Mouse (Mus musculus) hindbrain, embryonic 10.5 days (tissue): ENCODE results near the gene Krt17. TPM values are rescaled to one million over a fixed set of nuclear protein-coding genes. Genes with fewer than 3 reads are reported as not detected.
"Not testable (repeated sequence)": the region's sequence is repeated elsewhere in the genome, so short reads cannot be mapped to it uniquely, and the experiment has no call there.

ENCODE experiments used
- DNase-seq: peaks from one replicate; pipeline ENCODE4 v3.0.0-alpha.2; 2017; ENCODE audit warnings: low spot score
- H3K27ac ChIP-seq: fragments of 300-500 bp; sonication (generic); 2 replicates; pipeline ENCODE4 v1.5.1; 2016; ENCODE audit warnings: mild to moderate bottlenecking, moderate library complexity
- H3K27me3 ChIP-seq: fragments of 300-500 bp; sonication (generic); 2 replicates; pipeline ENCODE4 v1.6.1; 2016; ENCODE audit warnings: mild to moderate bottlenecking; ENCODE audit not compliant: poor library complexity, insufficient read depth, severe bottlenecking
- H3K36me3 ChIP-seq: fragments of 300-500 bp; sonication (generic); 2 replicates; pipeline ENCODE4 v1.6.1; 2016; ENCODE audit warnings: mild to moderate bottlenecking, moderate library complexity
- H3K4me1 ChIP-seq: fragments of 300-500 bp; sonication (generic); replicated peaks from 2 replicates; pipeline ENCODE4 v1.6.1; 2016; ENCODE audit warnings: mild to moderate bottlenecking
- H3K4me3 ChIP-seq: fragments of 300-500 bp; sonication (generic); 2 replicates; pipeline ENCODE4 v1.5.1; 2016; ENCODE audit warnings: mild to moderate bottlenecking, moderate library complexity
- H3K9me3 ChIP-seq: fragments of 300-500 bp; sonication (generic); 2 replicates; pipeline ENCODE4 v1.6.1; 2016; ENCODE audit warnings: mild to moderate bottlenecking, moderate library complexity
- WGBS: fragments of 180-500 bp; shearing (Covaris S2); methylation state at CpG from one replicate; pipeline ENCODE4 v1.1.7; 2016; 5-methylcytosine and 5-hydroxymethylcytosine counted together
- polyA plus RNA-seq: library from polyadenylated mRNA; unstranded; fragments of >200 nt; fragmentation: Nextera tagmentation; extraction: Ambion mirVana; gene quantifications from 2 replicates; pipeline ENCODE4 v1.2.1, GENCODE M21; 2016

The Krt17 gene
- polyA plus RNA-seq, 1 experiment from 2014 or later = 0.16 TPM

DNA sequence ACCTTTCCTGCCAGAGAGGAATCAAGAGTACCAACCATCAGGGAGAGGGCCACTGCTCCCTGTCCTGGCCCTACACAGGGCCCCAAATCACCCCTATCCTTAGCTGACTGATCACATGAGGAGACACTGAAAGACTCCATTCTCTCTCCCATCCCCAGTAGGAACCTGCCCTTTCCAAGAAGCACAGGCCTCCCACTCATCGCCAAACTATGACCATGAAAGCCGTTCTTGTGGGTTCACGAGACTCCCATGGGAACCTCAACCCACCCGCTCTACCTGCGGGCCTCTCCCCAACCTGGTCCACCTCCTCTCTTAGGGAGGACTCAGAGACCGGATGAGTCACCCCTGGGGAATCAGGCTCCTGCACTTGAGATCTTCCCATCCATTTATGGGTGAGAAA lies 5.3 kb downstream of the Krt17 start:
- H3K4me3 ChIP-seq = no peak overlapping the region
- WGBS = 92% methylated on average over 6 of the region's 6 CpGs
- no peak for DNase-seq

DNA sequence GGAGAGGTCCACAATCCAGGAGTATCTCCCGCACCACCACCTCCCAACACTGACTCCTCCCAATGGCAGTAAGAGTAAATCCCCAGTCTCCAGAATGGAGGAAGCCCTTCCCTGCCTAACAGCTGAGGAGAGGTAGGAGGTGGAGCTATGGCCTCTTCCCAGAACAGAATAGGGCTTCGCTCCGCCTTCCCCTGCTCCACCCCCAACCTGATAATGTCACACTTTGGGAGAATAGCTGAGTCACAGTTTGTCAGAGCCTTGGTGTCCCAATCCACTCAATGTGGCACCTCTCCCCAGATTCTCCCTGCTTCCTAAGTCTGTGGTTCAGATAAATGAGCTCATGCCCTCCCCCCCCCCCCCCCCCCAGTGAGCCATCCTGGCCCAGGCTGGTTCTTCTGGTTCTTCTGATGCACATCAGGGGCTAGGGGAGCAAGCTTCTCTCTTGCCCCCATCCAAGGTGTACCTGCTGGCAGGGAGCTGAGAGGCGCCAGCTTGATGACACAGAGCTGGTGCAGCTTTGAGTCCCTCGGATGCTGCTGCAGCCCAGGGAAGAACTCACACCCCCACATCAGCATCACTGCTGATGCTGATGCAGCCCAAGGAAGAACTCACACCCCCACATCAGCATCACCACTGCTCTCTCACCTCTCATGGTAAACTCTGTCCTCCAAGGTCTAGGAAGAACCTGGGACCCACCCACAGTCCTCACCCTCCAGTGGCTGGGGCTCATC lies 6.3 kb downstream of the Krt17 start:
- H3K27me3 ChIP-seq = no peaks in the 10 kb centered on the region
- no peak for DNase-seq

More for the DNA sequence above, 5.3 kb downstream of the Krt17 start:
- Histone ChIP-seq H3K9me3 (no peaks in the 10 kb centered on the region), H3K4me1 (peaks cover 7% of the 10 kb centered on the region; the same call in 1 of the 2 replicates), H3K36me3 (no peaks in the 10 kb centered on the region), H3K27ac (no peak overlapping the region), H3K27me3 (no peaks in the 10 kb centered on the region)

DNA sequence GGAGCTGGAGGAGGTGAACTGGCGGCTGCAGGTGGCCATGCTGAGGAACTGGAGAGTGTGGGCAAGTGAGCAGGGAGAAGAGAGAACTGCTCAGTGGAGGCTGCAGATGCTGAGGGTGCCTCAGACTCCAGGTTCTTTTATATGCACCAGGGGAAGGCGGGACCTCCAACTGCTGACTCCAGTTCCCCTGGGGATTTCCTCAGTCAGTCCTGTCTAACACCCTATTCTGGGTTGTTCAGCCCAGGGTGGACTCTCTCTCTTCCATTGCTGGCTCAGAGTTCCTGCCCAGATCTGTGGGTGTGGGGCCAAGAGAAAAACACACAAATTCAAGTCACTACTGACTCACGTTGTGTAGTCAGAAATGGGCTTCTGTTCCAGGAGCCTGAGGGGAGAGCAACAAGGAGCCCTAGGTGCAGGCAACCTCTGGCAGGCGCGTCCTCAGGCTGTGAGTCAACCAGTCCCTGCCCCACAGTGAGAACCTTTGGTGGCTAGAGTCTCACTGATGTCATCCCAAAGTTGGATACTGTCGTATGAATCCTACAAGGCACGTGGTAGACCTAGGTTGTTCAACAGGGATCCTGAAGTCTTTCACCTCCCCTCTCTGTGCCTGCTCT lies 11.9 kb downstream of the Krt17 start, which contains the start of gene Krt16:
Krt16 (minus strand) TSS at position 51 of the 614 bp plus-strand sequence.
- no peaks in the 10 kb centered on the region for H3K27me3 ChIP-seq
- no peaks in the 10 kb centered on the region for H3K9me3 ChIP-seq
- H3K27ac ChIP-seq = no peak within 1 kb of the TSS
- no peak within 1 kb of the TSS for H3K4me3 ChIP-seq
- DNase-seq = no peak
- 85% methylated on average over 7 of the region's 7 CpGs for WGBS
- H3K36me3 ChIP-seq = no peaks in the 10 kb centered on the region
- no peaks in the 10 kb centered on the region for H3K4me1 ChIP-seq

More for the DNA sequence above, 6.3 kb downstream of the Krt17 start:
- Histone ChIP-seq H3K9me3 (no peaks in the 10 kb centered on the region), H3K4me1 (peaks cover 7% of the 10 kb centered on the region; the same call in 1 of the 2 replicates), H3K27ac (no peak overlapping the region), H3K4me3 (no peak overlapping the region), H3K36me3 (no peaks in the 10 kb centered on the region)
- WGBS = 68% methylated on average over 5 of the region's 5 CpGs

DNA sequence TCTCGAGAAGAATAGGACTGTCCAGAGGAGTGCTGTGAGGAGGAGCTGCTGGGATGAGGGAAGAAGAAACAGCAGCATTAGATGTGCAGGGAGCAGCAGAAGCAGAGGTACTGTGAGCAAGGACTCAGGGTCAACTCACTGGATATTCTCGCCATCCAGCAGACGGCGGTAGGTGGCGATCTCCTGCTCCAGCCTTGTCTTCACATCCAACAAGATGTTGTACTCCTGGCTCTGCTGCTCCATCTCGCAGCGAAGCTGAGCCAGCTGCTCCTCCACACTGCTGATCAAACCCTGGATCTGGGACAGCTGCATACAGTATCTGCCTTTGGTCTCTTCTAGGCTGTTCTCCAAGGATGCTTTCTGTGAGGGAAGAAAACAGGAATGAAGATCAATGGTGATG lies 14.4 kb downstream of the Krt17 start:
- 71% methylated on average over 7 of the region's 7 CpGs for WGBS
- not testable (repeated sequence) for DNase-seq, H3K4me1 ChIP-seq

DNA sequence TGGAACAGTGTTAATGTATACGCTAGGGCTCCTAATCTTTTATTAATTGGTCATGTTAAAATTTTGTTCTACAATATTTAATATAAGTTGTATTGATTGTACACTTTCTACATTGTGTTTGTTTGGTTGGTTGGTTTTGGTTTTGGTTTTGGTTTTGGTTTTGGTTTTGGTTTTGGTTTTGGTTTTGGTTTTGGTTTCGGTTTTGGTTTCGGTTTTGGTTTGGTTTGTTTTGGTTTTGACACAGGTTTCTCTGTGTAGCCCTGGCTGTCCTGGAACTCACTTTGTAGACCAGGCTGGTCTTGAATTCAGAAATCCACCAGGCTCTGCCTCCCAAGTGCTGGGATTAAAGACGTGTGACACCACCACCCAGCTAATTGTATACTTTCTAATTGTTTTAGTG lies 20.6 kb downstream of the Krt17 start:
- WGBS = 88% methylated on average over 4 of the region's 4 CpGs
- not testable (repeated sequence) for H3K36me3 ChIP-seq, H3K27ac ChIP-seq, H3K9me3 ChIP-seq, H3K27me3 ChIP-seq, H3K4me3 ChIP-seq, H3K4me1 ChIP-seq, DNase-seq

More for the DNA sequence above, 14.4 kb downstream of the Krt17 start:
- H3K4me3 ChIP-seq, H3K36me3 ChIP-seq, H3K27ac ChIP-seq, H3K9me3 ChIP-seq, H3K27me3 ChIP-seq: not testable (repeated sequence)

DNA sequence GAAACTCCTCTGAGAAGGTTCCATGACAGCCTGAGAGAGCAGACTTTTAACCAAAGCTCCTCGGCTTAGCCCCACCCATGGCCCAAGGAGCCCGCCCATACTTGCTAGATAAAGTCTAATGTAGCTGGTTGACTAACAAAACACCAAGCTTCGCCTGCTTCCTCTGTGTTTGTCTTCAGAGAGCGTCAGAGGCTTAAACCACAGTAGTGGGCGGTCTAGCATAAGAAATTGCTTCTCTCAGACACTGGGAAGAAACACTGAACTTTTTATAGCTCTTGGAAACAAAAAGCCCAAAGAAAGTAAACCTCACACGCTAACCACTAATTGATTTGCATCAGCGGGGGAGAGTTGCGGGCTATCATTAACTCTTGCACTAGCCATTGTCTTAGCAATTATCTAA lies 39.1 kb downstream of the Krt17 start:
- no peaks in the 10 kb centered on the region for H3K4me1 ChIP-seq
- H3K36me3 ChIP-seq = no peaks in the 10 kb centered on the region
- no peak overlapping the region for H3K27ac ChIP-seq
- no peak for DNase-seq
- WGBS = 82% methylated on average over 8 of the region's 8 CpGs
- peaks cover 7% of the 10 kb centered on the region; the same call in 1 of the 2 replicates for H3K9me3 ChIP-seq
- H3K27me3 ChIP-seq = no peaks in the 10 kb centered on the region
- H3K4me3 ChIP-seq = no peak overlapping the region

DNA sequence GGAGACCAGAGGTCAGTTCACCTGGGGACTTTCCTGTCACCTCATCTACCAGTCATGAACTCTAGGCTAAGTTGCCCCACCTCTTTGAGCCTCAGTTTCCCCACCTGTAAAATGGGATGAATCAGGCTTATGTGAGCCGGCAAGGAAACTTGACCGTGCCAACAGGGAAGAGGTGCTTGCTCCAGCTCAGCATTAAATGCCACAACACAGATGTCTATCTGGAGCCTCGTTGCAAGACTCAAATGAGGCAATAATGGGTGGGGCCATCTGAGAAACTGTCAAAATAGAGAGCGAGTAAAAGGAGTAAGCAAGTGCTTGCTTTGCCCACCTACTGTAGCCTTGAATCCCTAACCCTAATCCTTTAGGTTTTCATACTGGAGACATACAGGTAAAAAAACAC lies 41.5 kb downstream of the Krt17 start:
- Histone ChIP-seq H3K36me3 (no peaks in the 10 kb centered on the region), H3K27me3 (no peaks in the 10 kb centered on the region), H3K27ac (no peak overlapping the region), H3K9me3 (no peaks in the 10 kb centered on the region), H3K4me3 (no peak overlapping the region), H3K4me1 (no peaks in the 10 kb centered on the region)
- no peak for DNase-seq
- 87% methylated on average over 4 of the region's 4 CpGs for WGBS

DNA sequence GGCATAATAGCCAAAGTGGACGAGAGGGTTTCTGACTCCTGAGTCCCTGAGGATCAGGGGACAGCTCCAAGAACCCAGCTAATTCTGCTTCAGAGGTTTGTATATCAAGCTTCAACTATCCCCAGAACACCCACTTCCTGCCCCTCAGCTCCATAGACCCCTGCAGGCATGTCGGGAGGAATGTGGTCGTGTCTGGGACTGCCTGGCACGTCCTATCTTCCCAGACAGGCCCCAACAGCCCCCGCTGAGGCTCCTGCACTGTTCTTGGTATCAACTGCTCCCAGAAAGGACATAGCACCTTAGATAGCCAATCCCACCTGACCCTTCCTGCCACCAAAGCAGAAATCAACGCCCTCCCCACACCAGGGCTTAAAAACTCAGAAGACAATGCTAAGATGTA lies 52.3 kb downstream of the Krt17 start:
- H3K27me3 ChIP-seq = no peaks in the 10 kb centered on the region
- DNase-seq = no peak
- H3K36me3 ChIP-seq = no peaks in the 10 kb centered on the region
- no peak overlapping the region for H3K27ac ChIP-seq
- no peak overlapping the region for H3K4me3 ChIP-seq
- no peaks in the 10 kb centered on the region for H3K9me3 ChIP-seq
- 71% methylated on average over 6 of the region's 6 CpGs for WGBS
- no peaks in the 10 kb centered on the region for H3K4me1 ChIP-seq

DNA sequence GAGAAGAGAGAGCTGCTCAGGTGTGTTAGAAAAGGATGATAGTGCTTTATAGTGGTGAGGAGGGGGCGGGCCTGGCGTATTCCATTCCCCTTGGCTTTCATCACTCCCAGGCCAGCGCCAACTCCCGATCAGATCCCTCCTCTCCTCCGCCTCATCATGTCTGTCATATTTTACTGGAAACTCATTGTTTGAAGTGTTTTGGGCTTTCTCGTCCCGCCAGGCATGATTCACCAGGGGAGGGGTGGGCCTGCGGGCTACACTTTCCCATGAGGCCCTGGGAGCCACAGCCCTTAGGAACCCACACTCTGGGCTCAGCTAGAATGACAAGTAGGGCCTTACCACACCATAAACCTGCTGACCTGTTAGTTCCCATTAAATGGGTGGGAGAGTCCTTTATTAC lies 53.3 kb downstream of the Krt17 start, which contains the start of gene Krt14:
Krt14 (minus strand) TSS at position 51 of the 400 bp plus-strand sequence.
- H3K4me1 ChIP-seq = no peaks in the 10 kb centered on the region
- H3K9me3 ChIP-seq = no peaks in the 10 kb centered on the region
- WGBS = 93% methylated on average over 8 of the region's 8 CpGs

More for the DNA sequence above, 53.3 kb downstream of the Krt17 start, which contains the start of gene Krt14:
- Histone ChIP-seq H3K27me3 (no peaks in the 10 kb centered on the region), H3K36me3 (no peaks in the 10 kb centered on the region), H3K4me3 (no peak within 1 kb of the TSS), H3K27ac (no peak within 1 kb of the TSS)
- DNase-seq = no peak

Other genes with a start within 250 kb of the Krt17 start
- gene Krt33a, start 244.8 kb downstream of the Krt17 start, polyA plus RNA-seq = not detected in 2 replicates
- gene Krt33b, start 231.2 kb downstream of the Krt17 start, polyA plus RNA-seq = not detected in 2 replicates
- not detected in 2 replicates for gene Krt34, start 219.5 kb downstream of the Krt17 start, polyA plus RNA-seq
- not detected in 2 replicates for gene Krt31, start 210.5 kb downstream of the Krt17 start, polyA plus RNA-seq
- not detected in 2 replicates for gene Krt32, start 172.8 kb downstream of the Krt17 start, polyA plus RNA-seq
- not detected in 2 replicates for gene Krt35, start 164.8 kb downstream of the Krt17 start, polyA plus RNA-seq
- gene Krt36, start 155.4 kb downstream of the Krt17 start, polyA plus RNA-seq = not detected in 2 replicates
- gene Krt13, start 139.5 kb downstream of the Krt17 start, polyA plus RNA-seq = 0.43 TPM in 1 of 2 replicates, not detected in the other
- 0.73 and 2.9 TPM in 2 replicates for gene Krt15, start 125.1 kb downstream of the Krt17 start, polyA plus RNA-seq
- gene Krt19, start 112.4 kb downstream of the Krt17 start, polyA plus RNA-seq = 11.4 and 12.7 TPM in 2 replicates
- not detected in 2 replicates for gene Krt9, start 67.8 kb downstream of the Krt17 start, polyA plus RNA-seq
- 1.5 and 1.9 TPM in 2 replicates for gene Krt14, start 53.5 kb downstream of the Krt17 start, polyA plus RNA-seq
- not detected in 2 replicates for gene Krt16, start 12.1 kb downstream of the Krt17 start, polyA plus RNA-seq
- gene Krt42, start 8.8 kb upstream of the Krt17 start, polyA plus RNA-seq = not detected in 2 replicates
- 1,728 and 1,735 TPM in 2 replicates for gene Eif1, start 58.9 kb upstream of the Krt17 start, polyA plus RNA-seq
- gene Gast, start 73.4 kb upstream of the Krt17 start, polyA plus RNA-seq = 0.90 TPM in 1 of 2 replicates, not detected in the other
- 33.2 and 37.7 TPM in 2 replicates for gene Hap1, start 95.1 kb upstream of the Krt17 start, polyA plus RNA-seq
- gene Jup, start 136.7 kb upstream of the Krt17 start, polyA plus RNA-seq = 45.0 and 53.6 TPM in 2 replicates
- 27.0 and 27.8 TPM in 2 replicates for gene P3h4, start 153.8 kb upstream of the Krt17 start, polyA plus RNA-seq
- gene Fkbp10, start 154.7 kb upstream of the Krt17 start, polyA plus RNA-seq = 51.0 and 52.0 TPM in 2 replicates
- 115 and 121 TPM in 2 replicates for gene Nt5c3b, start 180.8 kb upstream of the Krt17 start, polyA plus RNA-seq
- gene Klhl10, start 180.9 kb upstream of the Krt17 start, polyA plus RNA-seq = 0.58 and 0.63 TPM in 2 replicates
- gene Klhl11, start 211.7 kb upstream of the Krt17 start, polyA plus RNA-seq = 6.1 and 6.9 TPM in 2 replicates